Mouse (Mus musculus) frontal cortex, adult (tissue): Measurements from ENCODE around the gene Unc13a.
A peak's percentile ranks its signal among the peaks of the same experiment; 100 is the strongest.

Experiments used
- ATAC-seq: cut with Nextera tagmentation; 2 replicates; pipeline ENCODE4 v1.9.2; 2017; ENCODE audit warnings: mild to moderate bottlenecking, moderate library complexity, mixed read lengths; ENCODE audit not compliant: low TSS enrichment

Unc13a gene

GRCm38 (mm10) chr8:71665331-71666130 lies 6.0 kb downstream of the Unc13a start:
- no peak for ATAC-seq

DNA sequence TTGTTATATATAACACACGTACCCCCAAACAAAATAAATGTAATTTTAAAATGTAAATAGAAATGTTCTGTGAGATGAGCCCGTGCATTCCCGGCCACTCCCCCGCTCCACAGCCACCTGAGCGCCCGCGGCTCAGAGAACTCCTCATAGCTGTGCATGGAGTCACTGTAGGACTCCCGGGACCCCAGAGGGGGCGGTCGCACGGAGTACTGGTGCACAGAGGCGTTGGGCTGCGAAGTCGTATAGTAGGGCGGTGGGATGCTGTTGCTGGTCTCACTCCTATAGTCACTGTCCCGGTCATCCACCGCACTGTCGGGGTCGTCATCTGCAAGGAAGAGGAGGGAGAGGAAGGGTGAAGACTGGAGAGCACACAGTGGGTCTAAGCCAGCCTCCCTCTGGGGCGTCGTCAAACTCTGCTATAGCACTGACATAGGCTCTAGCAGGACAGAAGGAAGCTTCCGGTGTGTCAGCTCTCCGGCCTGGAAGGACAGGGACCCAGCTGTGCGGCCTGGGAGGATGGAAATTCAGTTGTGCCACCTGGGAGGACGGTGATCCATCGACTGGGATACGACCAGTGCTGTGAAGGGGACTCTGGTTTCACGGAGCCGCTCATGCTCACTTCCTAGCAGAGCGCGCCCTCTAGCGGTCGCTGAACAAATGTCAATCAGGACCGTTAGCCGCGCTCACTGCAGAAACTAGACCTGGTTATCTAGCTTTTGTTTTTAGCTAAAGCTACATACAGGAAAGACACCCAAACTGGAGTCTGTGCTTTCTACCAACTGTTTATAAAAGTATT lies 11.0 kb downstream of the Unc13a start:
- peak; percentile 82 for ATAC-seq

- ATAC-seq, result no peak
Measured at GRCm38 (mm10) chr8:71659751-71660150, 11.8 kb downstream of the Unc13a start.

- no peak for ATAC-seq
Measured at GRCm38 (mm10) chr8:71658515-71659049, 13.0 kb downstream of the Unc13a start.

DNA sequence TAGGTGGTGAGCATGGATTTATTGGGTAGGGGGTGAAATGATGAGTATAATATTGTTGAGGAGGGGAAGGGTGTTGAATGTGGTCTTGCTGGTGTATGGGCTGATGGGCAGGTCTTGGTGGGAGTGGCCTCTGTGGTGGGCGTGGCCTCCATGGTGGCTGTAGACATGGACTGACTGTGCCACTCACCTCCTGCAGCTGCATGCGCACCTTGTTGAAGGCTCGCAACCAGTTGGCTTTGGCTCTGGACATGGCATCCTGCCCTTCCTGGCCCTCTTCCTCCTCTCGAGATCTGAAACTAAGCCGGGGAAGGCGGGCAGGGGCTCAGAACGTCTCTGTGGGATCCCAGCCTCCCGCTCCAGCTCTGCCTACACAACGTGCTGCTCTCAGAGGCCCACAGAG lies 13.7 kb downstream of the Unc13a start:
- ATAC-seq, result no peak

- ATAC-seq, result no peak
Measured at GRCm38 (mm10) chr8:71654600-71654999, 17.0 kb downstream of the Unc13a start.

DNA sequence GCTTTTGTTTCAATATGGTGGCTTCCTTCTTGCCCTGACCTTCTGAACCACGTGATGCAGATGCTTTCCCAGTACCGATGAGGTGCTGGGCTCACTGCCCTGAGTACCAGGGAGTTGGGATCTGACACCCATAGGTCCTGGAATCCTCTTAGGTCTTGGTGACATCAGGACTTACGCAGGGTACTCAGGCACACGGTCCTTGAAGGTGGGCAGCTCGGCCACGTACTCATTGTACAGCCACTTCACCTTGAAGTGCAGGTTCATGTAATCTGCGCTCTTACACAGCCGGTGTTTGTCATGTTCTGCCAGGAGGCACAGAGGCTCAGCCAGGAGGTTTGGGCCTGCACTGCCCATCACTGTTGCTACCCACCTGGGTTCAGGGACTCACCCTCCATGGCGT lies 26.0 kb downstream of the Unc13a start:
- ATAC-seq, result no peak

GRCm38 (mm10) chr8:71639318-71639717 lies 32.2 kb downstream of the Unc13a start:
- ATAC-seq, result no peak

DNA sequence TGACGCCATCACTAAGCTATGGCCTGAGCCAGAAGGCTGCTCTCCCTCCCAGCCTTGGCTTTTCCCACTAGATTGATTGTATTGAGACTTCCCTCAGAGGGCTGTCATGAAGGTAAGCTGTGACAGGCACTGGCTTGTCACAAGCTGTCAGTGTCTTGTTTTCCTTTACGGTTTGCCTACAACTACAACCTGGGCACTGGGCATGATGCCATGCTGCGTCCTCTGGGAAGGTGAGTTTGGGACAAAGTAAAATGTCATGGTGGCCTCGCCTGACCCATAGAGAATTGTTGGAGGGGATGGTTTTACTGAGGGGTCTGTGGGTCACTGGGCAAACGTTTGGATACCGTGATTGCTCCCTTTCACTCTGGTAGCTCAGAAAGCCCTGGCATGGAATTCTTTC lies 33.2 kb downstream of the Unc13a start:
- no peak for ATAC-seq

DNA sequence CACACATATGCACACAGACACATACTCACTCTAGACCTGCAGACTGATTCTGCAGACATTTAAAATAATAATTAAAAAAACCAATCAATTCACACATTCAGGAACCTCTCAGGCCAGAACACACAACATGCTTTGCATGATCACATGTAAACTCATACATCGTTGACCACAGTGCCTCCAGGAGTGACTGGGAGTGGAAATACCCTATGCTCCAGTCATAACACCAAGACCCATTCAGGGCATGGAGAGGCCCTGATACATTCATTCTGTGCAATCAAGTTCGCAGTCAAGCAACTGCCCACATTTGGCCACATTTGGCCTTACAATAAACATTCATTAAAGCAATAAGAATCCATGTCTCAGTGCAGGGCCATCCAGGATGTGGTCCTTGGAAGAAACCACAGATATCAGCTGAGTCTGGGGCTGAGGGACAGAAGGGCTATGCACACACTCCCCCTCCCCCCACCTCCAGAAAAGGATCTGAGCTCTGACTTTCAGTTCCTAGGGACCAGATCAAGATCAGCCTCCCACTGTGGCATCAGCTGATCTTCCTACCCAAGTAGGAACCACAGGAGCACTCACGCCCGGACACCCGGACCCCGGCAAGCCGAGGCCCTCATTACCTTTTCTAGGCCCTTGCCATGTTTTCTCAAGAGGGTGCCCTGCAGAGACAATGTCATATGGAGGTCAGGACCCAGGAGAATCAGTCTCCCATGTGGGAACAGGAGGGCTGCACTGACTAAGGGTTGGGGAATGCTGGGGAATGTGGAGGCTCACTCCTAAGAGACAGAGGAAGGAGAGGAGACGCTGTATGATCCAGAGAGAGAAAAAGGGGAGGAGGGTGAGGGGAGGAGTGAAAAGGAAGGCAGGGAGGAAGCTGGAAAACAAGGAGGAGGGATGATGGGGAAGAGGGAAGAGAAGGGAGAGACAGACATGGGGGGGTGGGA lies 34.1 kb downstream of the Unc13a start:
- ATAC-seq, result no peak

- no peak for ATAC-seq
Measured at GRCm38 (mm10) chr8:71633981-71634667, 37.4 kb downstream of the Unc13a start.

GRCm38 (mm10) chr8:71633164-71633563 lies 38.4 kb downstream of the Unc13a start:
- ATAC-seq, result no peak

GRCm38 (mm10) chr8:71631897-71632296 lies 39.7 kb downstream of the Unc13a start:
- no peak for ATAC-seq

DNA sequence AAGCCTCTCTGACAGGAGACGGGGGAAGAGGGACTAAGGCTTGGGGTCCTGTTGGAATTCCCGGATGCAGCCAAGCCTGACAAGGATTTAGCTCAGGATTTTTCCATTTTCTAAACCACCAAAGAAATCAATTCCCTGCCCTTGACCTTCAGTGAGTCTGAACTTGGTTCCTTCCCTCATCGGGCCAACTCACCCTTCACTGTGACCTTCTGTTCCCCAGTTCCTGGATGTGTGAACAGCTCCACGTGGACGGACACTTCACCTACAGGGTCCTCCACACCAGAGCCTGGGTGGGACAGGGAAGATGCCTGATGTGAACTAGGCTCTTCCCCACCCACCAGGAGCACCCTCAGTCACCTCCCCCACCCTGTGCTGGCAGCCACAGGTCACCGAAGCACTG lies 40.8 kb downstream of the Unc13a start:
- ATAC-seq, result no peak

DNA sequence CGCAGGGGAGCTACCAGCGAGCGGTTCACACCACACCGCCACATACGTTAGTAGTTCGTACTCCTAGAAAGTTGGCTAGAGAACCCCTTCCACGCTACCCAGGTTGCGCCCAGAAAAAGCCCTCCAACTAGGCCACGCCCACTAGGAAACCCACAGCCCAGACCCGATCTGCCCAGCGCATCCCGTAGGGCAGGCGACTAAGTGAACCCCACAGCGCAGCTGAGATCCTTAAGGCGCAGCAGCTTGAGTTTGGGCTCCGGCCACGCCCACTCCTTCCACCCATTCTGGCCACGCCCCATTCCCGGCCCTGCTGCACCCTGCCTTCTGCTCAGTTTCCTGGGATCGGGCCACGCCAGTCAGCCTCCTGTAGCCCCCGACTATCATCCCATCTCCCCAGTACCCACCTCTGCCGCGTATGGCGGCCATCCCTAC lies 41.8 kb downstream of the Unc13a start:
- no peak for ATAC-seq

GRCm38 (mm10) chr8:71629096-71629697 lies 42.4 kb downstream of the Unc13a start:
- peak; percentile 64 for ATAC-seq

DNA sequence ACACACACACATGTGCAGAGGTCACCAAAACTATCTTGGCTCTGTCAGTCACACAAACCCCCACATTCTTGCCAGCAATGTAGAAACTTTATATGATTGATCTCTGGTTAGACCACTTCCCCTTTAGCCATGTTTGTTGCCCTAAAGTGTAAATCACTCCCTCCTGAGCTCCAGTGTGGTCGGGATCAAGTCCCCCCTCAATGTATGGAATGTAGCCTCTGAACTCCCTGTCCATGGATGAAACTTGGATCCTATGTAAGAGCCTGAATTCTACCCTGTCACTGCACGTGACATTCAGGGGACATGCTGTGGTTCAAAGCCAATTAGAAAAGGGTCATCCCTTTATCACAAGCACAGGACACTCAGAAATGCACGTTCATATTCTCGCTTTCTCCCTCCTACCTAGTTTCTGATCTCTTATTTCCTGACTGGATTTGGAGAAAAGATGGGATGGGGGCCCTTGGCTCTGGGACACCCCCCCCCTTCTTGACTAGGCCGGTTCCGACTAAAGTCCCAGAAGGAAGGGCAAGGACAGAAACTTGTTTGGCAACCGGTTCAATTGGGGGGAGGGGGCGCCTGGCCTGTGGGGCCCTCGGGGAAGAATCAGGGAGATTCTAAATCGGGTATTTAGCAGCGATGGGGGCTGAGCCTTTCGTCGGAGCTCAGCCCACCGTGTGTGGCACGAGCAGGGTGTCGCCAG lies 43.0 kb downstream of the Unc13a start:
- no peak for ATAC-seq

DNA sequence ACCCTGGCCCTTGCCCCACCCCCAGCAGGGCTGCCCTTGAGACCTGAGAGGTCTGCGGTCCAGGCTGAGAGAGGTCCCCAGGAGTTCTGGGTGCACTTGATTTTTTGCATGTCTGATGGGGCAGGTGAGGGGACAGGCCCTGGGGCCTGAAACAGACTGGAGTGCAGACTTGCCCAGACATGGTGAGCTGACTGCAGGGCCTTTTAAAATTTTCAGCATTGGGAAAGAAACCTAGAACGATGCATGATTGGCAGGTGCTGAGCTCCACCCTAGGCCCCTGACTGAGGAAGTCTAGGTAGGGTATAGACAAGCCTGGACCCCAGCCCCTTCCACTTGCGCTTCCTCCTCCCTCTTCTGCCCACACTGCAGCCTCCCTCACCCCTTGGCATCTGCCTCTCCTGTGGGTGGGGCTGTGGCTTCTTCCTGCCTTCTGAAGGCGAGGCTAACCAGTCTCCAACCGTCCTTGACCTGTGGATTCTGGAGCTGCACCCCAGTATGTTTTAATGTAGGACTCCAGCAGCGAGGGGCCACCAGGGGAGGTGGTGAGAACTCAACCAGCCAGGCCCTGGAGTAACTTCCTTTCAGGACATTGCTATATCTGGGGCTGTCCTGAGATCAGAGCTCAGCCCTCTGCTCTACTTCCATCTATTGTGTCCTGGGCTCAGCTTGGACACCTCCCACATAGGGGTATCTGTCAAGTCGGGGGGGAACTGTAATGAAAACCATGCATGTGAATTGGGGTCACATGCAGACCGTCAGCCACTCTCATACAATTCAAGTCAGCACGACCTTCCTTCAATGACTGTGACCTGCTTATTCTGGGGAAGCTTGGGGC lies 44.1 kb downstream of the Unc13a start:
- 0 out of 2 replicates have a peak, but pooled peaks have one; percentile 1 for ATAC-seq

DNA sequence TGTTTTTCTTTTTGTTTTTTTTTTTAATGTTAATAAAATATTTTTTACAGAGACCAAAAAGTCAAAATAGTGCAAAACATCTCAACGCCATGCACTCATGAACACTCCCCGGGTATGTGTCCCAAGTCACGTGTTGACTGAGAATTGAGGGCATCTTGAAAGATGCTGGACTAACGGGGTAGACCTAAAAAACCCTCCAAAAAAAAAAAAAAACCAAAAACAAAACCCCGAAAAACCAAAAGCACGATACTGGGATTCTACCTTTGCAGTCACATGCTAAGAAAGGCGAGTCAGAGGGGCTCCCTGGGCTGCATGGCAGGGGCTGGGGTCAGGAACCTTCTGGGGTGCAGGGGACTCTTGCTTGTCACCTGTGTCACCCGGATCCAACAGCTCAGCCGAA lies 44.8 kb downstream of the Unc13a start:
- ATAC-seq, result no peak
